Mouse (Mus musculus) left cerebral cortex, adult 18-20 months (tissue): Measurements from ENCODE around the gene Prrg2. TPM values are rescaled to one million over a fixed set of nuclear protein-coding genes. Genes with fewer than 3 reads are reported as not detected.

Source experiments
- DNase-seq, 2 experiments: peaks; one replicate each; pipeline ENCODE4 v3.0.0; 2021 to 2022; ENCODE audit warnings: low spot score in 2 of 2, mixed read lengths in 1 of 2
- total RNA-seq, 2 experiments: library from RNA; stranded (reverse); gene quantifications; 2 replicates each; pipeline ENCODE4 v1.2.3; 2021

The Prrg2 gene
- total RNA-seq, 2 experiments from 2014 or later: 6.2 to 9.2 TPM

DNA sequence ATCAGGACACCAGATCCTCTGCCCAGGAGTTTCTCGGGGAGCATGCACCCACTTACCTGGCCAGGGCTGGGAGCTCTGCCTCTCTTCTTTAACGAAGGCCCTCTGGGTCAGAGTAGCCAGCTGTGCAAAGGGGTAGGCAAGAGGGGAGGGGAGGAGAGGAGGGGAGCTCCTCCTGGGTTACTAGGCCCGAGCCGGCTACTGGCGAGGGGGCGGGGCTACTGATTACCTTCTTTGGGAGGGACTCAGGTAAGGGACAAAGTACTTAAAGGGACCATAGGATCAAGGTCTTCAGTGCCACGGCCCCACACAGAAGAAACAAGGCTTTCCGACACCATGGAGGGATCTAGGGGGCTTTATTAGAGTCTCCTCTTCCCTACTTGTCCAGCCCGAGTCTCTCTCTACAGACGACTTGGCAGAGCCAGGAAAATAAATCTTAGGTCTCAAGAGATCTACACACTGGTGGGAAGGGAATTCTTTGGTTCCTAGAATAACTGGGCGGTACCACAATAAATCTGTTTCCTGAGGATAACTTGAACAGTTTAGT, 873 bp downstream of the Prrg2 start:
- no peak for DNase-seq

DNA sequence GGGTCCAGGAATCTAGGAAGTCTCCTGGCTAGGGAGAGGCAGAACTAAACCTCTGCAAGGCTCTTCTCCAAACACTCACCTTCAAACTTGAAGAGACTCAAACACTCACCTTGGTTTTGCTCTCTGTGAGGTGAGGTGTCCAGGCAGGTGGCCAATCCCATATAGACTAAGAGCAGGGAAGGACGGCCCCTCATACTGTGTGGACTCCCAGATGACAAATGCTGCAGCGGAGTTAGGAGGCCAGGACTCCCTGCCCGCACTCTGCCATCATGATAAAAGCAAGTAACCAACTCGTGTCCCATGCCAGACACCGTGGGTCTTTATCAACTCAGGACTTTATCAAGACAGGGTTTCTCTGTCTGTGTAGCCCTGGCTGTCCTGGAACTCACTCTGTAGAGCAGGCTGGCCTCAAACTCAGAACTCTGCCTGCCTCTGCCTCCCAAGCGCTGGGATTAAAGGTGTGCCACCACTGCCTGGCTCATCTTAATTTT, 1.8 kb downstream of the Prrg2 start:
- DNase-seq: no peak

- DNase-seq: no peak
These were observed 3.6 kb downstream of the Prrg2 start for GRCm38 (mm10) chr7:45058607-45059571.

GRCm38 (mm10) chr7:45056972-45057348, 5.5 kb downstream of the Prrg2 start:
- DNase-seq: no peak

GRCm38 (mm10) chr7:45056329-45056971, 6.0 kb downstream of the Prrg2 start:
- no peak for DNase-seq

GRCm38 (mm10) chr7:45053931-45054510, 8.5 kb downstream of the Prrg2 start:
- peak; percentile 84 to 89 for DNase-seq

- DNase-seq: peak; percentile 49 to 73
These were observed 9.2 kb downstream of the Prrg2 start for GRCm38 (mm10) chr7:45053117-45053930.

DNA sequence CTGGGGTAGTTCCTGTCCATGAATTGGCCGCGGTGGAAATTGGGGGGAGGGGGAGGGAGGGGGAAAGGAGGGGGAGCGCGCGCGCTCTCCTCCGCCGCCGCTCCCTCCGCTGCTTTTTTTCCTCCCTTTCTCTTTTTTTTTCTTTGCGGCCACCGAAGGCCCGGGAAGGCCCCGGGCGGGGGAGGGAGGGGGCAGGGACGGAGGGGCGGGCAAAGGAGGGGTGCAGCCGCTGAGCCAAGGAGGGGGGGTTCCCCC, 9.7 kb downstream of the Prrg2 start, which contains the start of gene Prr12:
Gene Prr12 (minus strand): TSS at position 20 of the 255 bp plus-strand sequence.
- DNase-seq: no peak

DNA sequence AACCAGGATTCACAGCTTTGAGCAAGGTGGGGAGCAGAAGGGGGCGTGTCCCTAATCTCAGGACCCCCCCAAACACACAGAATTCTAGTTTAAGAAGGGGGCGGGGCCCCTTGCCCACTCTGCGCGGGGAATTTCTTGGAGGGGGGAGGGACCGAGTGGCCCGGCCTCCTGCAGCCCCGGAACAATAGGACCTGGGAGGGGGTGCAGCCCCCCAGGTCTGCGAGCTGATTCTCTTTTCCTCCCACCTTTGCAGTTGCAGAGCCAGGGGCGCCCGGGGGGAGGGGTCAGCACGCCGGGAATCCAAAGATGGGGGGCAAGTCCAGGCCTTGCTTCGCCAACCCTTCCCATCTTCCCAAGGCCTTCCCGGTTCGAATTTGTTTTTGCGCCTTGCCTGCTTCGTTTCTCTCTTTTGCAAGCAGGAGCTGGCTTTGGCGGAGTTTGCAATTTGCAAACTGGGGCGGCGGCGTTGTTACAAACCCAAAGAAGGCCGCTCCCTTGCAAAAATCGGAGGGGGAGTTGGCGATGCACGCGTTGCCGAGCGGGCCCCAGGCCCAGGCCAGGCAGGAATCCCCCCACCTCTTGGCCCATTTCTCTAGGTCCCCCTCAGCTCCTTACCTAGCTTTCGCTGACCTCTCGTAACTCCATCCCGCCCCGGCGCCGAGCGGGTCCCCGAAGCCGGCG, 10.2 kb downstream of the Prrg2 start:
- peak; percentile 40 to 65 for DNase-seq

DNA sequence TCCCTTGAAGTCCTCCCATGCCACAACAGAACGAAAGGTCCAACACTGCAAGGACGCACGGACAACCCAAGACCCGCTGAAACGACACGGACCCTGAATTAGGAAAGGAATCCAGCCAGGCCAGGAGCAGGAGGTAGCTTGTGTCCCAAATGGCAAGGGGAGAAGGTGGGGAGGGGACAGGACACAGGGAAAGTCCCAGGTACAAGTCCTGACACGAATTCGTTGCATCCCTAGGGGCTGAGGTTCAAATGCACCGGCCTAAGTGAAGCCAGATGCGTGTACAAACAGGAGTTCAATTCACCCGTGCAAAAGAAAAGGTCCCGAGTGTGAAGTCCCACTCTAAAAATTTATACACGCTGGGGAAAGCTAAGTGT, 10.9 kb downstream of the Prrg2 start:
- DNase-seq: no peak

- DNase-seq: peak; percentile 49 to 62
These were observed 11.4 kb downstream of the Prrg2 start for GRCm38 (mm10) chr7:45050945-45051600.

GRCm38 (mm10) chr7:45048923-45049657, 13.4 kb downstream of the Prrg2 start:
- no peak for DNase-seq

DNA sequence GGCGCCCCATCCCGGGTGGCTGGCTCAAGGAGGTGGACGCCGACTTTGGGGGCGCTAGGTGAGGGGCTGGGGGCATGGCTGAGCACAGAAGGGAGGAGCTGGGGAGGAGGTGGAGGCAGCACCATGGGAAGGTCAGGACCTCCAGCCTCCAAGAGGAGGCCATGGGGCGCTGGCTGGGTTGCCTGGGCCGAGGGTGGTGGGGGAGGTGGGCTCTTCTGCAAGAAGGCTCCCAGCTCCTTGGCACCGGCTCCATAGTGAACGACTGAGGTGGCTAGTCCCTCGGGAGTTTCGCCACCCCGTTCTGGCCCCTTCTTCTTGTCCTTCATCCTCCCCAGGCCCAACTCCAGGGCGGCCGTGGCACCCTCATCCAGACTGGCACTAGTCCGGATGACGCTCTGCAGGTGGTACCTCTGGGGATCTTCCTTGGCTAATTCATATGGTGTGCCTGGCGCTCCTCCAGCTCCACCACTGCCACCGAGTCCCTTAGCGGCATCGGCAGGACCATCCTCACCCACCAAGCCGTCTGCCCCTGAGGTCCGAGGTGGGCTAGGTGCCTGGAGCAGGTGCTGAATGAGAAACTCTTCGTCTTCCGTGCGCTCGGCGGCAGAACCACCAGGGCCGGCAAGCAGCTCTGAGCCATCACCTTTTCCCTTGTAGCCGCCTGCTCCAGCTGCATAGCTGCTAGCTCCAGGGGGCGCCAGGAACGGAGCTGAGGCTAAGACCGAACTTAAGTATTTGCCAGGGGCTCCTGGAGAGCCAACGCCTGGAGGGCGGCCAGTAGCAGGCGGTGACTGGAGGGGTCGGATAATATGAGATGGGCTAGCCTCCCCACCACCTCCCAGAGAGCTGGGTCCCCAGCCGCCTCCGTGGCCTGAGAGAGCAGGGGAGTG, 14.2 kb downstream of the Prrg2 start:
- no peak for DNase-seq

DNA sequence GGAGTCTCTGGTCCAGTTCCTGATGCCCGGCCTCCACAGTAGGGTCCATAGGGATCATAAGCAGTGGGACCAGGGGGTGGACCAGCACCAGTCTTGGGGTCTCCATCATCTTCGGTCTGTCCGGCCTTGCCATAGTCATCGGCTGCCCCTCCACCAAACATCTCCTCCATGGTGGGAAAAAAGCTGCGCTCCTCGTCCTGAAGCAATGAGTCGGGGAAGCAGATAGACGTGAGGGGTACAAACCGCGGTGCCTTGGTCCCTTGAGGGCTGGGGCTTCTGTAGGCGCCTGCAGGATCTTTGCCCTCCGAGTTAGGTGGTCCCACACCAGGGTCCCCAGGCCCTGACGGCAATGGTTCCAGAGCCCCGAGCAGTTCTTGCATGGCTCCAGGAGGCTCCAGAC, 15.0 kb downstream of the Prrg2 start:
- no peak for DNase-seq

DNA sequence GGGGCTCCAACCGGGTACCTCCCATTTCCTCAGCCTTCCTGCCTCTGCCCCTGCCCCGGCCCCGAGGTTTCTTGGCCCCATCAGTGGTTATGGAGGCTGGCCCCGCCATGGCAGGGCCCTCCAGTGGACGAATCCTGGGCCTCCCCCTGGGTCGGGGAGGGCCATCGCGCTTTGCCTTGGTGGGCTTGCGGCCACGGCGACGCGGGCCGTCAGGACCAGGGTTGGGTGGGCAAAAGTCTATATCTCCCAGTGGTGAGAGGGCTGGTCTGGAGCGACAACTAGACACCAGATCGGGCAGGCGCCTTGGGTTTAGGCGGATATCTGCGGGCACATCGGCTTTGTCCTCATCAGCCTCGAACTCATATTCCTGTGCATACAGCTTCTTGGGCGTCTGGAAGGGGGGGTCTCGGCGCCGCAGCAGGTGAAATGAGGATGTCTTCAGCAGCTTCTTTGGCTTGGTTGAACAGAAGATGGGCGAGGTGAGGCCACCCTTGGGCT, 15.6 kb downstream of the Prrg2 start:
- no peak for DNase-seq

- DNase-seq: no peak
These were observed 16.7 kb downstream of the Prrg2 start for GRCm38 (mm10) chr7:45045741-45046140.

- DNase-seq: no peak
These were observed 19.2 kb downstream of the Prrg2 start for GRCm38 (mm10) chr7:45043307-45043706.

GRCm38 (mm10) chr7:45040851-45041250, 21.6 kb downstream of the Prrg2 start:
- DNase-seq: no peak
